Mouse (Mus musculus) heart, embryonic 13.5 days (tissue): Measurements from ENCODE around the gene Cdhr4. TPM values are rescaled to one million over a fixed set of nuclear protein-coding genes. Genes with fewer than 3 reads are reported as not detected.

Source experiments
- ATAC-seq: fragments of 200-750 bp; cut with Nextera tagmentation; 2 replicates; pipeline ENCODE4 v1.8.0; 2017; ENCODE audit warnings: moderate TSS enrichment; ENCODE audit not compliant: insufficient number of reproducible peaks, low FRiP score, low TSS enrichment; ENCODE audit errors: extremely low read depth
- H3K27ac ChIP-seq: fragments of 300-500 bp; sonication (generic); replicated peaks from 2 replicates; pipeline ENCODE4 v1.5.1; 2015; ENCODE audit warnings: moderate library complexity, mild to moderate bottlenecking, inconsistent platforms
- H3K27me3 ChIP-seq: fragments of 300-500 bp; sonication (generic); replicated peaks from 2 replicates; pipeline ENCODE4 v1.6.1; 2015; ENCODE audit warnings: mild to moderate bottlenecking, inconsistent platforms
- H3K36me3 ChIP-seq: fragments of 300-500 bp; sonication (generic); 2 replicates; pipeline ENCODE4 v1.6.1; 2015; ENCODE audit warnings: mild to moderate bottlenecking, inconsistent platforms
- H3K4me1 ChIP-seq: fragments of 300-500 bp; sonication (generic); 2 replicates; pipeline ENCODE4 v1.6.1; 2015; ENCODE audit warnings: inconsistent platforms
- H3K4me2 ChIP-seq: fragments of 300-500 bp; sonication (generic); 2 replicates; pipeline ENCODE4 v1.6.1; 2015; ENCODE audit warnings: inconsistent platforms, mild to moderate bottlenecking, moderate library complexity
- H3K4me3 ChIP-seq: fragments of 300-500 bp; sonication (generic); 2 replicates; pipeline ENCODE4 v1.5.1; 2015; ENCODE audit warnings: moderate library complexity, mild to moderate bottlenecking, inconsistent platforms
- H3K9ac ChIP-seq: fragments of 300-500 bp; sonication (generic); 2 replicates; pipeline ENCODE4 v1.6.1; 2015; ENCODE audit warnings: inconsistent platforms, mild to moderate bottlenecking, moderate library complexity
- H3K9me3 ChIP-seq: fragments of 300-500 bp; sonication (generic); 2 replicates; pipeline ENCODE4 v1.6.1; 2016; ENCODE audit warnings: inconsistent platforms
- WGBS: fragments of 180-500 bp; shearing (Covaris S2); methylation state at CpG from one replicate; pipeline ENCODE4 v1.1.7; 2015; ENCODE audit warnings: mixed read lengths; 5-methylcytosine and 5-hydroxymethylcytosine counted together
- polyA plus RNA-seq: library from polyadenylated mRNA; unstranded; fragments of >200 nt; fragmentation: Nextera tagmentation; extraction: Ambion mirVana; gene quantifications from 2 replicates; pipeline ENCODE4 v1.2.1, GENCODE M21; 2015

Cdhr4 gene
- polyA plus RNA-seq, 1 experiment from 2014 or later, result 7.7 TPM

GRCm38 (mm10) chr9:108023216-108023615, 30.9 kb downstream of the Cdhr4 start:
- WGBS, result 89% methylated on average over 3 of the region's 3 CpGs
- no peak overlapping the region for H3K4me2 ChIP-seq

GRCm38 (mm10) chr9:108026584-108026983, 34.3 kb downstream of the Cdhr4 start:
- Histone ChIP-seq H3K27ac (no peak overlapping the region), H3K9me3 (peaks cover 5% of the 10 kb centered on the region; the same call in 1 of the 2 replicates), H3K36me3 (peaks cover 58% of the 10 kb centered on the region), H3K27me3 (no peaks in the 10 kb centered on the region), H3K4me1 (peaks cover 7% of the 10 kb centered on the region), H3K4me2 (no peak overlapping the region), H3K4me3 (no peak overlapping the region), H3K9ac (no peak overlapping the region)
- no peak for ATAC-seq
- 88% methylated on average over 3 of the region's 3 CpGs for WGBS

More at GRCm38 (mm10) chr9:108023216-108023615, 30.9 kb downstream of the Cdhr4 start:
- peaks cover 5% of the 10 kb centered on the region; the same call in 1 of the 2 replicates for H3K9me3 ChIP-seq
- H3K9ac ChIP-seq, result no peak overlapping the region
- no peak for ATAC-seq
- H3K36me3 ChIP-seq, result peaks cover 46% of the 10 kb centered on the region
- no peaks in the 10 kb centered on the region for H3K27me3 ChIP-seq
- no peak overlapping the region for H3K27ac ChIP-seq
- H3K4me3 ChIP-seq, result no peak overlapping the region
- H3K4me1 ChIP-seq, result peaks cover 26% of the 10 kb centered on the region

- H3K36me3 ChIP-seq, result peaks cover 70% of the 10 kb centered on the region
- WGBS, result 96% methylated on average over 3 of the region's 3 CpGs
Observed at GRCm38 (mm10) chr9:108027867-108028266, 35.6 kb downstream of the Cdhr4 start.

GRCm38 (mm10) chr9:108032126-108032525, 39.8 kb downstream of the Cdhr4 start:
- Histone ChIP-seq H3K27ac (no peak overlapping the region), H3K9ac (no peak overlapping the region), H3K4me3 (no peak overlapping the region), H3K9me3 (peaks cover 4% of the 10 kb centered on the region; the same call in 1 of the 2 replicates), H3K4me1 (no peaks in the 10 kb centered on the region), H3K36me3 (peaks cover 63% of the 10 kb centered on the region), H3K4me2 (no peak overlapping the region), H3K27me3 (no peaks in the 10 kb centered on the region)
- ATAC-seq, result no peak
- WGBS, result 86% methylated on average over 5 of the region's 5 CpGs

More at GRCm38 (mm10) chr9:108027867-108028266, 35.6 kb downstream of the Cdhr4 start:
- no peak overlapping the region for H3K27ac ChIP-seq
- H3K9me3 ChIP-seq, result peaks cover 5% of the 10 kb centered on the region; the same call in 1 of the 2 replicates
- no peak overlapping the region for H3K4me2 ChIP-seq
- no peak overlapping the region for H3K4me3 ChIP-seq
- H3K4me1 ChIP-seq, result no peaks in the 10 kb centered on the region
- no peak overlapping the region for H3K9ac ChIP-seq
- H3K27me3 ChIP-seq, result no peaks in the 10 kb centered on the region
- ATAC-seq, result no peak

- Histone ChIP-seq H3K27me3 (no peaks in the 10 kb centered on the region), H3K9me3 (no peaks in the 10 kb centered on the region), H3K4me2 (no peak overlapping the region), H3K9ac (no peak overlapping the region), H3K27ac (no peak overlapping the region), H3K4me3 (no peak overlapping the region), H3K4me1 (no peaks in the 10 kb centered on the region), H3K36me3 (peaks cover 71% of the 10 kb centered on the region)
- WGBS, result 96% methylated on average over 2 of the region's 2 CpGs
- no peak for ATAC-seq
Observed at GRCm38 (mm10) chr9:108035331-108036156, 43.2 kb downstream of the Cdhr4 start.

GRCm38 (mm10) chr9:108044751-108045492, 52.6 kb downstream of the Cdhr4 start:
- Histone ChIP-seq H3K4me2 (no peak overlapping the region), H3K9ac (no peak overlapping the region), H3K27ac (no peak overlapping the region), H3K36me3 (peaks cover 68% of the 10 kb centered on the region), H3K4me3 (no peak overlapping the region), H3K9me3 (no peaks in the 10 kb centered on the region), H3K27me3 (no peaks in the 10 kb centered on the region), H3K4me1 (peaks cover 24% of the 10 kb centered on the region)
- ATAC-seq, result no peak
- WGBS, result 98% methylated on average over 8 of the region's 8 CpGs

GRCm38 (mm10) chr9:108046582-108046981, 54.3 kb downstream of the Cdhr4 start:
- Histone ChIP-seq H3K4me3 (no peak overlapping the region), H3K9ac (peak overlapping the region; percentile 81; the same call in 1 of the 2 replicates), H3K9me3 (no peaks in the 10 kb centered on the region), H3K36me3 (peaks cover 68% of the 10 kb centered on the region), H3K27me3 (no peaks in the 10 kb centered on the region), H3K4me1 (peaks cover 34% of the 10 kb centered on the region), H3K27ac (no peak overlapping the region), H3K4me2 (no peak overlapping the region)
- ATAC-seq, result no peak
- WGBS, result 87% methylated on average over 4 of the region's 4 CpGs

GRCm38 (mm10) chr9:108047601-108048565, 55.6 kb downstream of the Cdhr4 start:
- Histone ChIP-seq H3K4me1 (peaks cover 40% of the 10 kb centered on the region), H3K4me3 (peak overlapping the region; percentile 94), H3K9me3 (no peaks in the 10 kb centered on the region), H3K9ac (peak overlapping the region; percentile 81), H3K36me3 (peaks cover 65% of the 10 kb centered on the region), H3K27ac (peak overlapping the region; percentile 79), H3K4me2 (peak overlapping the region; percentile 97), H3K27me3 (no peaks in the 10 kb centered on the region)
- 27% methylated on average over 17 of the region's 17 CpGs for WGBS
- no peak for ATAC-seq

GRCm38 (mm10) chr9:108048566-108048955, 56.3 kb downstream of the Cdhr4 start:
- 1% methylated on average over 19 of the region's 19 CpGs for WGBS
- peaks cover 62% of the 10 kb centered on the region for H3K36me3 ChIP-seq
- H3K9me3 ChIP-seq, result no peaks in the 10 kb centered on the region
- peak overlapping the region; percentile 81 for H3K9ac ChIP-seq
- peak; percentile 5; the same call in 1 of the 2 replicates for ATAC-seq
- peak overlapping the region; percentile 94 for H3K4me3 ChIP-seq
- peak overlapping the region; percentile 97 for H3K4me2 ChIP-seq
- peak overlapping the region; percentile 79 for H3K27ac ChIP-seq
- peaks cover 47% of the 10 kb centered on the region for H3K4me1 ChIP-seq
- H3K27me3 ChIP-seq, result no peaks in the 10 kb centered on the region

- H3K4me2 ChIP-seq, result peak within 1 kb of the TSS; percentile 97
- peak; percentile 90 for ATAC-seq
- peak within 1 kb of the TSS; percentile 79 for H3K27ac ChIP-seq
- peaks cover 63% of the 10 kb centered on the region for H3K36me3 ChIP-seq
- peaks cover 48% of the 10 kb centered on the region for H3K4me1 ChIP-seq
- H3K27me3 ChIP-seq, result no peaks in the 10 kb centered on the region
- H3K4me3 ChIP-seq, result peak within 1 kb of the TSS; percentile 94
- under 1% methylated on average over 39 of the region's 39 CpGs for WGBS
- no peaks in the 10 kb centered on the region for H3K9me3 ChIP-seq
- H3K9ac ChIP-seq, result peak within 1 kb of the TSS; percentile 92
Observed at GRCm38 (mm10) chr9:108049016-108049455, 56.7 kb downstream of the Cdhr4 start, which contains the start of gene Gmppb. Gmppb (plus strand) TSS chr9:108049242.
